Mouse (Mus musculus) mesoderm, embryonic 11.5 days (tissue): ENCODE data around the gene Car5a.

Source experiments
- DNase-seq: peaks from one replicate; pipeline ENCODE4 v3.0.0-alpha.2; 2012; ENCODE audit warnings: low read depth, low spot score

The Car5a gene

GRCm38 (mm10) chr8:121955825-121956500 is 11.3 kb upstream of the Car5a start:
- no peak for DNase-seq

- no peak for DNase-seq
These were observed 10.4 kb upstream of the Car5a start for GRCm38 (mm10) chr8:121954981-121955555.

GRCm38 (mm10) chr8:121953821-121954545 is 9.3 kb upstream of the Car5a start:
- no peak for DNase-seq

DNA sequence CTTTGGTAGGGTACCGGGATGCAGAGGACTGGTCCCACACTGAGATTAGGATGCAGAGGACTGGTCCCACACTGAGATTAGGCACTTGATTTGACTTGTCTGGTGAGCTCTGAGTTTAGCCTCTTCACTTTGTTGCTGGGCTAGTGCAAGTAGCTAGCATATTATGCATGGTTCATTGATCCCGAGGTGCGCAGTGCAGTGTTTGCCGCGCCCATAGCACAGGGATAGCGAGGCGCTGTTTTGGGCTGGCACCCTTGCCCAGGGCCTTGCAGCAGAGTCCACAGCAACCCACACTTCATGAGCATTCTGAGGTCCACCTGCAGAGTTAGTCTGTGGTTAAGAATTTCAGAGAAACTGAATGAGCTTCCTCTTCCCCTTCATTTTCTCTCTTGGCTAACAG is 8.1 kb upstream of the Car5a start:
- DNase-seq, result no peak

DNA sequence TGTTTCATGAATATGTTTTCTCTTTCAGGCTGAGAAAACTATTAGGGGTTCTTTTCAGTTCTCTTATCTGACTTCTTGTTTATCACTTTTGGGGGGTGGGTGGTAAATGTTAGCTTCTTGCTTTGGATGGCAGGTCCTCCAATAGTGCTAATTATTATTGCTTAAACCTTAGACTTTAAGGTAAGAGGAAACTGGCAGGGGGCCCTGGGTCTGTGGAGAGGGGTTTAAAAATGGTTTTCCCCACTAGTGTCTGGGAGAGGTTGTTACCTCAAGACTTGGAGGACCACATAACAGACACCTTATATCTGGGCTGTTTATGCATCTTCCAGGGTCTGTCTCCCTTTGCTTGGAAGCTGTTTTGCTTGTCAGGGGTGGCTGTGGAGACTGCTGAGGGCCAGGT is 7.4 kb upstream of the Car5a start:
- no peak for DNase-seq

GRCm38 (mm10) chr8:121951656-121952009 is 6.9 kb upstream of the Car5a start:
- no peak for DNase-seq

DNA sequence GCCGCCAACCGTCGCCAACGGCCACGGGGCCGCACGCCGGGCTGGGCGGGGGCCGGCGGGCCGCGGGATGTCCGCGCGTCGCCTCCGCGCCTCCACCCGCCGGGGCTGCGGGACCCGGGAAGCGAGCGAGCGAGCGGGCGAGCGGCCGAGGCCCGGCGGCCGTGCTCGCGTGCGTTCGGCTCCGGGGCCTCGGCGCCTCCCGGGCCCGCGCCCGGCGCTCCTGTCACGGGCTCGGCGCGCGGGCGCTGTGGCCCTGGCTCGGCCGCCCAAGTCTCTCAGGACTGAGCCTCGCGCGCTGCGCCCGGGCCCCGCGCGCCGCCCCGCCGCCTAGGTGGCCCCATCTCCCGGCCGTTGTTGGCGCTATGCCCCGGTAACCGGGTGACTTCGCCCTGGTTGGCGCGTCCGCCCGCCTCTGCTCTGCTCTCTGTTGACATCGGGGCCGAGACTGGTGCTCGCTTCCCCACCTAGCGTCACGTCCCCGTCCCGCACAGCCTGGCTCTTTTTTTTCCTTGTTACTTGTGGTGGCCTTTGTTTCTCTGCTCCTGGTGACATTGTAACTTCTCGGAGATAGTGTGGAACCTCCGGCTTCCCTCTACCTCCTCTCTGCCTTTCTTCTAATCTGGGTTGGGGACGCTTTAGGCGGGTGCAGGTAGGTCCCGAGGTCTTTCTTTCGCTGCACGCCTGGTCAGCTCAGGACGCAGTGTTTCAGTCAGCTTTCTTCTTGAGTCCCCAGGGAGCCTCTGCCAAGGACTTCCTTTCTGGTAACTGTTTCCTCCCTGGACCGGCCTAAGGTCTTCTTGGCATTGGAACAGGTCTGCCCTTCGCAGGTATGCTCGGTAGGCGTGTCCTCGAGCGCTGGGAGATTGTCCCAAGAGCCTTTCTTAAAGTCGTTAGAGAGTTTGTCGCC is 6.3 kb upstream of the Car5a start:
- peak; percentile 55 for DNase-seq

- peak; percentile 99 for DNase-seq
These were observed 5.4 kb upstream of the Car5a start for GRCm38 (mm10) chr8:121949941-121950748.

GRCm38 (mm10) chr8:121949222-121949800 is 4.6 kb upstream of the Car5a start, which contains the start of gene Banp:
TSS of gene Banp (plus strand) at chr8:121949750.
- no peak for DNase-seq

DNA sequence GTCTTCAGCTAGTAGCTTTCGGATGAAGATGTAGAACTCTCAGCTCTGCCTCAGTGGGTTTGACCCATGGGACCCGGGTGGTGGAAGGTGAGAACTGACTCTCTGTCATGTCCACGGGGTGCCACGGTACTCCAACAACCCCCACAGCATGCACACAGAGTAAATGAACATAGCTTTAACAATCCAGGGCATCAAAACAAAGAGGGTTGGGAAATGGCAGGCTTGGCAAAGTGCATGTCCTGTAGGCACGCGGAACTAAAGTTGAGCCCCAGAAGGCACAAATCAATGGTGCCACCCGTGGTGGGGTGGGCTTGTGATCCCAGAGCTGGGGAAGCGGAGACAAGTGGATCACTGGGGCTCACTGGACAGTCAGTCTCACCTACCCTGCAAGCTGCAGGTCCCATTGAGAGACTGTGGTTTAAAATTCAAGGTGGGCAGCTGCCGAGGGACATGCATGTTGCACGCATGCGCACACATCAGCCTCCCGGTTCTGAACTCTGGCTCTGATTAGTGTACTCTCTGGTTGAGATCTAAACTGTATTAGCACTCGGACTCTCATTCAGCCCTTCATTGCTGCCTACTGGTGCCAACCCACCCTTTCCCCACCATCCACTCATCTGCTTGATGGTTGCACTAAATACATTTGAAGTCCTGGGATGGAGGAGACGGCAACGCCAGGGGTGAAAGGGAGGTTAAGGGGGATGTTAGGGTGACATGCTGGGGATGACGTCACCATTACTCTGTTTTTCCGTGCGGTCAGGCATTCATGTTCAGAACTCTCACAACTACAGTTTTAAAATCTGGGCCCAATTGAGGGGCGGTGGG is 3.8 kb upstream of the Car5a start:
- no peak for DNase-seq

GRCm38 (mm10) chr8:121947753-121948141 is 3.0 kb upstream of the Car5a start:
- peak; percentile 93 for DNase-seq

DNA sequence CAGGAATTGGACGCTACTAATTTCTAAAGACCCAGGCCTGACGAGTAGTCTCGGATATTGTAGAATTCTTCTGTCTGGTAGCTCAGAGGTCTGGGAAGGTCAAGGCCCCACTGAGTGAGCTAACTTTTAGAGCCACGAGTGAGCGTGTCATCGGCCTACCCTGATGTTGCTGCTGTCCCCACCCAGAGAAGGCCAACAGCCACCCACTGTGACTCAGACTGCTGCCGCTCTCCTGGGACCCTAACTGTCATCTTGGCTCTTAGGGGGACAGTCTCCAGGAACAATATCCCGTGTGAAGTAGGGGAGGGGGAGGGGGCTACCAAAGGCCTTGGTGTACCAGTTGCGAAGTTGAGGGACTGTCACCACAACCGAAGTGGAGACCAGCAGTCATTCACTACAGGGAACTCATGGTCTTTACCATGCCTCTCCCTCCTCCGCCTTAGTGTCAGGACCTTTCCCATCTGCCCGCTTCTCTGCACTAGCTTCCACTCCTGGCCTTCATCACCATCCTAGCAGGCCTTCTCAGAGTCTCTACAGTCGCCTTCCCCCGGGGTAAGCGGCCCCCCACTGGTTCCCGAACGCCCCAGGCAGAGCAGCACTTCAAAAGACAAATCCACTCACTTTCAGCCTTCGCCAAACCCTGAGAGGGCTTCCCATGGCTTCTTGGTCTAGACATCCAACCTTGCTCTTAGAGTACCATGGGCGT is 2.5 kb upstream of the Car5a start:
- DNase-seq, result no peak

DNA sequence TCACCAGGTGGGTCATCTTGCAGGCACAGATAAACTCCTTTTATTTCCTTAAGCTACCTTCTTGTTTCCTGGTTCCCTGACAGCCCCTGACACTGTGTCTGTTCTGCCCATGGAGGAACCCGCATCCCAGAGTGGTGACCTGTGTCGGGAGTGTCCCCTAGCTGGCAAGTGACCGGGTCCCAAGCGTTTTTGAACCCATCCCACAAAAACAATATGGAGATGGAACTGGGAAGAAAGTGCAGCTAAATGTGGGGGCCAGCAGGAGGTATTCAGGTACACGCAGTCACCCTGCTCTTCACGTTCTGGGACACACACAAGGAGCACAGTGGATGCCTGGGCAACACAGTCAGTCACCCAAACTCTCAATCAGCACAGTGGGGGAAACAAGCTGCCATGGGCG is 1.6 kb upstream of the Car5a start:
- DNase-seq, result no peak

DNA sequence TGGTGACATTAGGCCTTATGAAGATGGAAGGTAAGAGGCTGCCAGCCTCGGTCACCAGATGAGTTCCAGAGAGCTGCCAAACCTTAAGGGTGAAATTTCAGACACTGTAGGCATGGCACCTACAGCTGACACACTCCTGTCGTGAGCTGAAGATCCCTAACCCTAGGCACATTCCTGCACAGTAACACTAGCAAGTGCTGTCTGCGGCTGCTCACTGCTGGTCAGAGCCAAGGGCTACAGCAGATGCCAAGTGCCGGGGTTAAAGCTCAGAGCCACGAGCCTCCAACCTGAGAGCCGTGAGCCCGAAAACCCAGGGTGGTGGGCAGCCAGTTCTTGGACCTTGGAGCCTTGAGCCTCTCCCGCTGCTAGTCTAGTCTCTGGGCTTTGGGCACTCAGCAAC is 988 bp downstream of the Car5a start:
- no peak for DNase-seq

DNA sequence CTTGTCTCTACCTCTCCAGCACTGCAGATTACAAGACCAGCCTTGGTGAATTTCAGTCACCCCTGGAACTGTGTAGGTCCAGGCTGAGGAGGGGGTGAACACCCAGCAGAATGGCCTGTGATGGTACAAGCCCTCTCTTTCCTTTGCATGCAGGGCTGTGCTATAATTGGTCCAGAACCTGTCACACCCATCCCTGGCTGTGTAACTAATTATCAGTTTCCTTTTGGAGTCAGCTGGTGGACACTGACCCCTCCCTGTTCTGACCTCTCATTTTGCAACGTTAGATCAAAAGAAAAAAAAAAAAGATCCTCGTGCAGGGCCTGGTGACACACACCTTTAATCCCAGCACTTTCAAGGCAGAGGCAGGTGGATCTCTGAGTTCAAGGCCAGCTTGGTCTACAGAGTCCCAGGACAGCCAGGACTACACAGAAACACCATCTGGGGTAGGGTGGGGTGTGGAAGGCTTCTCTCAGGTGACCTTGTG is 1.6 kb downstream of the Car5a start:
- no peak for DNase-seq

GRCm38 (mm10) chr8:121938732-121939131 is 6.0 kb downstream of the Car5a start:
- DNase-seq, result no peak

GRCm38 (mm10) chr8:121936391-121936790 is 8.3 kb downstream of the Car5a start:
- peak; percentile 60 for DNase-seq

- DNase-seq, result peak; percentile 77
These were observed 9.1 kb downstream of the Car5a start for GRCm38 (mm10) chr8:121935341-121936294.
